Mouse (Mus musculus): ENCODE data around the gene Gm47985. TPM values are rescaled to one million over a fixed set of nuclear protein-coding genes. Genes with fewer than 3 reads are reported as not detected.

Gm47985 gene
- total RNA-seq, 4 experiments from 2014 or later, result not detected

DNA sequence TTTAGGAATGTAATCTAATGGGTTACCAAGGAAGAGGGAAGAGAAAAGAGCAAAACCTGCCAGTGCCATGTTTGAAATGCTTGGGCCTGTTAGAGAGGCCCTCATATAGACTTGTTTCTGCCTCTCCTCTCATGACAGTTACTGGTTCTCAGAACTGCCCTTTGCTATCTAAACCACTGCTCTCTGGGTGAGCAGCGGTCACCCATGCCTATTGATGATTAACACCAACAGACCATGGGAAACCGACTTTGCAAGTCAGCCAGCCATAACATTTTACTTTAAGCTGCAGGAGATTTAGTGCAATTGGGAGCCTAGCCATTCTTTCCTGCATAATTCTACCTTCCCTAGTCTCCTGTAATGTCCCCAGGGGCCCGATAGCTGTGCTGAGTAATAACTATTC is 34.1 kb downstream of the Gm47985 start:
- no peak for DNase-seq (ENCODE audit: low spot score in 2 of 2)

DNA sequence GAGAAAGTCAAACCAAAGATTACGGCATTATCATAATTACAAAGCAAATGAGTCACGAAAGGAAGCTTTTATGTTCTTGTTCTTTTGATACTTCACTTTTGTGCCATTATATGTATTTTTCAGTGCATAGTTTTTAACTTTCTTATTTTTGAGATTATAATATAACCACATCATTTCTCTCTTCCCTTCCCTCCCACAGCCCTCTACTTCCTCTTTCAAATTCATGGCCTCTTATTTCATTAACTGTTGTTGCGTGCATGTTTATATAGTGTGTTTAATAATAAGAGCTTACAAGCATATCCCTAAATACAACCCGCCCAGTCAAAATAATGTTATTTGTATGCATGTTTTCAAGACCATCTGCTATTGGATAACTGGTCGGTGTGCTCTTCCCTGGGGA is 36.7 kb downstream of the Gm47985 start:
- no peak for DNase-seq (ENCODE audit: low spot score in 2 of 2)

GRCm38 (mm10) chr1:151220098-151220497 is 37.8 kb downstream of the Gm47985 start:
- no peak for DNase-seq (ENCODE audit: low spot score in 2 of 2)

GRCm38 (mm10) chr1:151222561-151223267 is 40.4 kb downstream of the Gm47985 start:
- DNase-seq (ENCODE audit: low spot score in 2 of 2), result no peak

DNA sequence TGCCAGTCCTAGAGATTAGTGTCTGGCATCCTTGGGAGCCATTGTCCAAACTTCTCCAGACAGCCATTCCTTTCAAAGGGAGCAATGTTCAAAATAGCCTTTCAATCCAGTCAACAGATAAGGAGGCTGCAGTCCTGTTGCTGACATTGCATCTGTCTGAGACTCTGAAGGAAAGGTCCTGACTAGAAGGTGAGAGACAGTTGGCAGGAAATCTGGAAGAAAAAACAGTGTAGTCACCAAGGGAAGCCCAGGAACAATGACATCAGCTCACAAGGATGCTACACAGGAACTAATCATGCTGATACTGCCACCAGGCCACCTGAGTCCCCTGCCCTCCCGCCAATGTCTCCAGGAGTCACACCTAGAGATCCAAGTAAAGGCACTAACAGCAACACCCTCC is 41.0 kb downstream of the Gm47985 start:
- no peak for DNase-seq (ENCODE audit: low spot score in 2 of 2)

GRCm38 (mm10) chr1:151224536-151224935 is 42.2 kb downstream of the Gm47985 start:
- no peak for DNase-seq (ENCODE audit: low spot score in 2 of 2)

DNA sequence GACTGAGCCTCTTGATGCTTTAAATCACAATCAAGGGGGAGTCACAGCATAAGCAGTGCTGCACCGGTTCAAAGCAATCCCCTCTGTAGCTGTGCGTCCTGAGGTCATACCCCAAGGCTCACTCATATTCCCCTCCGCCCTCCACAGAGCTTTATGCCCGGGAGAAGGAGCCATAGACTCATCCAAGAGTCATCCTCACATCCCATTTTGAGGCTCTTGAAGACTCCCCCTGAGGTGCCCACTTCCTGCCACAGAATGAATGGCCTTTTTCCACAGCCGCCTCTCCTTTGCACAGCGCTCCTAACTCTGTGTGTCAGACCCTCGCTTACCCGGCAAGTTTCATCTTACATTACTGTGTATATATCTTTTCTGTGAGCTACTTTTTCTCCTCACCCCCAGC is 45.2 kb downstream of the Gm47985 start:
- DNase-seq (ENCODE audit: low spot score in 2 of 2), result no peak

DNA sequence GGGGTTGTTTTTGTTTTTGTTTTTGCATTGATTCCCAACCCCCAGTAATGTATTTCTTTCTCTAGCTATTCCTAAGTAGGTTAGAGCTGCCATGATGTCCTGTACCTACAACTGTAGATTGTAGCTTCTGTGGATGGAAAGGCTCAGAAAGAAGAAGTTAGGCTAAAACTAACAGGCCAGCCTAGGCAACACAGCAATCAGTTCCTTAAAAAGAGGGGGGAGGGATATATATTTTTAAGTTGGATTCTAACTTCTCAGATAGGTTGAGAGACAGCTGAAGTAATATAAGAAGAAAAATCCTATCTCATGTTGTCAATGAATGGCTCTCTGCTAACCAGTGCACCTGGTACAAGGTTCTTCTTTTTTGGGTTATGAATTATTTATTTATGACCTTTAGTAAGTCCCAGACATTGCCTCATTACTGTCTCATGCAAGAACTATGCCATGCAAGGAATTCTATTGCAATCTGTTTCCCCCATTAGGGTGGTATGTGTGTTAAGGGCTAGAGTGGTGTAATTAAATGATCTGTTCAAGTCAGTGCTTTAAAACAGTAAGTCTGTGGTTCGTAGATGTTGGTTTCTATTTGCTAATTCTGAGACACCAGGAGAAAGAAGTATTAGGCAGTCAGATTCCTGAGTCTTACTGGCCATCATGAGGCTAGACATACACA is 46.1 kb downstream of the Gm47985 start:
- no peak for DNase-seq (ENCODE audit: low spot score in 2 of 2)

DNA sequence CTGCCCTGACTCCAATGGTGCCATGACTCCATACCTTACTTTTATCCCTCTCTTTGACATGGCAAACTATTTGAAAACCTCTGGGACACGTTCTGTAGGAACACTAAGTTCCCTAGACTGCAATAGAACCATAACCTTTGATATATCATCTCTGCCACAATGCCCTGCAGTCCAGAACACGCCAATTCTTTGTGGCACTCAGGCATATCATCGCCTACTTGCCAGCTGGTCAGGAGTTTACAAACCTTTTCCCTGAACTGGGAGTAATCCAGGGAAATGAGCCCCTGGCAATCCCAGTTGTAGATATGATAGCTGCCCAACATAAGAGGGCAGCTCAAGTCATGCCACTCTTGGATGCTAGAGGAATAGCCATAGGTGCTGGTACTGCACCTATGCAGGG is 50.0 kb downstream of the Gm47985 start:
- no peak for DNase-seq (ENCODE audit: low spot score in 2 of 2)

- DNase-seq (ENCODE audit: low spot score in 2 of 2), result no peak
Observed at GRCm38 (mm10) chr1:151233756-151234155, 51.4 kb downstream of the Gm47985 start.

Other genes with a start within 250 kb of the Gm47985 start
- 1 to 10 TPM; 1.4 to 2.6 (median 2.2) TPM for gene Hmcn1, start 189.1 kb upstream of the Gm47985 start, total RNA-seq (2022)
- not detected for gene Gm8947, start 9.8 kb downstream of the Gm47985 start, total RNA-seq (2022)
- not detected for gene Gm47995, start 15.9 kb downstream of the Gm47985 start, total RNA-seq (2022)
- gene 3110040M04Rik, start 21.6 kb downstream of the Gm47985 start, total RNA-seq (2022), result not detected
- gene Gm47996, start 27.6 kb downstream of the Gm47985 start, total RNA-seq (2022), result not detected
- 100 to 1,000 TPM; 130 to 147 (median 140) TPM for gene Ivns1abp, start 161.9 kb downstream of the Gm47985 start, total RNA-seq (2022)
- 10 to 100 TPM; 12.2 to 17.1 (median 13.4) TPM for gene Swt1, start 245.9 kb downstream of the Gm47985 start, total RNA-seq (2022)
- gene Trmt1l, start 246.0 kb downstream of the Gm47985 start, total RNA-seq (2022), result 10 to 100 TPM; 27.5 to 29.1 (median 28.5) TPM

Data from left cerebral cortex, adult 8-10 months (tissue).